Mouse (Mus musculus): Measurements from ENCODE around the gene Fchsd2.

DNA sequence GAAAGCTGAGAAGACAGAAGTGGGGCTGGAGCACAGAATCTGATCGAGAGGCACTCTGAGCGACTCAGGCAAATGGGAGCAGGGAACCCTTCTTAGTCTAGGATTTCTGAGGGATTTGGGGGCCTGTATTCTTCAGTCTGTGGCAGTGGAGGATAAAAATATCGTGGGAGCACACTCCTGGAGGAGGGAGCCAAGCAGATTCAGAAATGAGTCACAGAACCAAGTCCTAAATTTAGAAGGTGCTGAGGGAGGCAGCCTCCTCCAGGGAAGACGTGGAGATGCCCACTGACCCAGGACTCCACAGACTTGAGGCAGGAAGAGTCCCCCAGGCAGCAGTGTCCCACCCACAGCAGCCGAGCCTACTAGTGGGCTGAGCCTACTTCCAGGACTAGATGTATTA, 221.7 kb downstream of the Fchsd2 start:
- no peak for TF ChIP-seq POLR2A (IDR thresholded peaks at IDR 0.05; ENCODE audit: extremely low read depth, insufficient read depth, low read length)
- TF ChIP-seq CTCF (IDR thresholded peaks at IDR 0.05; ENCODE audit: low read depth, low read length): no peak
